Mouse (Mus musculus) hindbrain, postnatal 0 days (tissue): ENCODE results near the gene Gm6217. TPM values are rescaled to one million over a fixed set of nuclear protein-coding genes. Genes with fewer than 3 reads are reported as not detected.
"Not testable (repeated sequence)": the region's sequence is repeated elsewhere in the genome, so short reads cannot be mapped to it uniquely, and the experiment has no call there.

Experiments used
- ATAC-seq: fragments of 200-750 bp; cut with Nextera tagmentation; 2 replicates; pipeline ENCODE4 v1.8.0; 2017; ENCODE audit warnings: mild to moderate bottlenecking, moderate TSS enrichment, moderate library complexity
- DNase-seq: peaks from one replicate; pipeline ENCODE4 v3.0.0-alpha.2; 2015; ENCODE audit warnings: low spot score
- H3K27ac ChIP-seq: fragments of 300-500 bp; sonication (generic); 2 replicates; pipeline ENCODE4 v1.5.1; 2014; ENCODE audit warnings: mild to moderate bottlenecking
- H3K27me3 ChIP-seq: fragments of 300-500 bp; sonication (generic); 2 replicates; pipeline ENCODE4 v1.6.1; 2014; ENCODE audit warnings: low read length, mixed read lengths; ENCODE audit not compliant: insufficient read depth
- H3K36me3 ChIP-seq: fragments of 300-500 bp; sonication (generic); 2 replicates; pipeline ENCODE4 v1.6.1; 2014; ENCODE audit warnings: low read length, mixed read lengths; ENCODE audit not compliant: insufficient read depth
- H3K4me1 ChIP-seq: fragments of 300-500 bp; sonication (generic); 2 replicates; pipeline ENCODE4 v1.6.1; 2014; ENCODE audit warnings: antibody characterized with exemption, low read length, mixed read lengths; ENCODE audit not compliant: insufficient read depth
- H3K4me2 ChIP-seq: fragments of 300-500 bp; sonication (generic); 2 replicates; pipeline ENCODE4 v1.6.1; 2014; ENCODE audit warnings: low read depth, mild to moderate bottlenecking, low read length, moderate library complexity, mixed read lengths
- H3K4me3 ChIP-seq: fragments of 300-500 bp; sonication (generic); 2 replicates; pipeline ENCODE4 v1.5.1; 2014; ENCODE audit warnings: low read length
- H3K9ac ChIP-seq: fragments of 300-500 bp; sonication (generic); replicated peaks from 2 replicates; pipeline ENCODE4 v1.6.1; 2014; ENCODE audit warnings: mild to moderate bottlenecking, low read length, moderate library complexity, mixed read lengths
- H3K9me3 ChIP-seq: fragments of 300-500 bp; sonication (generic); 2 replicates; pipeline ENCODE4 v1.6.1; 2016; ENCODE audit warnings: low read length, mixed read lengths
- CTCF ChIP-seq: IDR thresholded peaks from 2 replicates; pipeline ENCODE4 v1.5.1; 2016; ENCODE audit warnings: antibody characterized with exemption, control low read depth, low read depth
- WGBS: fragments of 180-500 bp; shearing (Covaris S2); extraction: QIAGEN DNeasy Blood & Tissue Kit; methylation state at CpG from one replicate; pipeline ENCODE4 v1.1.7; 2014; 5-methylcytosine and 5-hydroxymethylcytosine counted together
- polyA plus RNA-seq: library from polyadenylated mRNA; unstranded; fragments of >200 nt; fragmentation: Nextera tagmentation; extraction: Ambion mirVana; gene quantifications from 2 replicates; pipeline ENCODE4 v1.2.1, GENCODE M21; 2015
- total RNA-seq: library from RNA; depleted of rRNA; stranded (reverse); fragments of >200 nt; gene quantifications from 2 replicates; pipeline ENCODE4 v1.2.3, GENCODE M21; 2014; rRNA removed

Gm6217 gene
- total RNA-seq = not detected in 2 replicates
- polyA plus RNA-seq = not detected in 2 replicates

GRCm38 (mm10) chr1:82931326-82931725, at the start of gene Gm6217:
TSS of gene Gm6217 (minus strand) at chr1:82931399.
- H3K36me3 ChIP-seq, DNase-seq, H3K27ac ChIP-seq, H3K9me3 ChIP-seq, H3K9ac ChIP-seq, ATAC-seq, H3K27me3 ChIP-seq, H3K4me2 ChIP-seq, H3K4me1 ChIP-seq, H3K4me3 ChIP-seq: not testable (repeated sequence)
- no CpG with 5 or more reads among the region's 6 CpGs for WGBS

GRCm38 (mm10) chr1:82977840-82978239, 46.6 kb upstream of the Gm6217 start:
- Histone ChIP-seq H3K4me2 (no peak overlapping the region), H3K9ac (no peak overlapping the region), H3K4me1 (no peaks in the 10 kb centered on the region), H3K27me3 (no peaks in the 10 kb centered on the region), H3K9me3 (no peaks in the 10 kb centered on the region), H3K4me3 (no peak overlapping the region), H3K36me3 (no peaks in the 10 kb centered on the region), H3K27ac (no peak overlapping the region)
- no peak for TF ChIP-seq CTCF
- ATAC-seq = no peak
- DNase-seq = no peak

- Histone ChIP-seq H3K9ac (no peak overlapping the region), H3K4me1 (no peaks in the 10 kb centered on the region; the same call in 1 of the 2 replicates), H3K27ac (no peak overlapping the region), H3K4me3 (no peak overlapping the region), H3K4me2 (no peak overlapping the region), H3K9me3 (no peaks in the 10 kb centered on the region), H3K36me3 (no peaks in the 10 kb centered on the region), H3K27me3 (no peaks in the 10 kb centered on the region)
- ATAC-seq = no peak
- 81% methylated on average over 5 of the region's 5 CpGs for WGBS
- DNase-seq = no peak
- no peak for TF ChIP-seq CTCF
These were observed 44.6 kb upstream of the Gm6217 start for GRCm38 (mm10) chr1:82975750-82976149.

- WGBS = 91% methylated on average over 9 of the region's 9 CpGs
- no peak for TF ChIP-seq CTCF
- H3K4me3 ChIP-seq = no peak overlapping the region
- no peak for ATAC-seq
- no peaks in the 10 kb centered on the region for H3K27me3 ChIP-seq
- no peak overlapping the region for H3K9ac ChIP-seq
- H3K4me1 ChIP-seq = no peaks in the 10 kb centered on the region; the same call in 1 of the 2 replicates
- H3K9me3 ChIP-seq = no peaks in the 10 kb centered on the region
- H3K4me2 ChIP-seq = no peak overlapping the region
- no peaks in the 10 kb centered on the region for H3K36me3 ChIP-seq
- no peak for DNase-seq
- H3K27ac ChIP-seq = no peak overlapping the region
These were observed 43.1 kb upstream of the Gm6217 start for GRCm38 (mm10) chr1:82974342-82974741.

GRCm38 (mm10) chr1:82973901-82974300, 42.7 kb upstream of the Gm6217 start:
- WGBS = 82% methylated on average over 6 of the region's 6 CpGs
- no peak for TF ChIP-seq CTCF

GRCm38 (mm10) chr1:82973244-82973643, 42.0 kb upstream of the Gm6217 start:
- ATAC-seq (no peak), DNase-seq (no peak)
- no peaks in the 10 kb centered on the region for H3K9me3 ChIP-seq
- no peaks in the 10 kb centered on the region for H3K36me3 ChIP-seq
- TF ChIP-seq CTCF = no peak
- H3K4me2 ChIP-seq = no peak overlapping the region
- no peak overlapping the region for H3K27ac ChIP-seq
- H3K4me1 ChIP-seq = no peaks in the 10 kb centered on the region; the same call in 1 of the 2 replicates
- WGBS = 85% methylated on average over 1 of the region's 1 CpGs
- no peak overlapping the region for H3K4me3 ChIP-seq
- H3K27me3 ChIP-seq = no peaks in the 10 kb centered on the region
- H3K9ac ChIP-seq = no peak overlapping the region

More at GRCm38 (mm10) chr1:82973901-82974300, 42.7 kb upstream of the Gm6217 start:
- no peak overlapping the region for H3K27ac ChIP-seq
- no peak overlapping the region for H3K9ac ChIP-seq
- no peak overlapping the region for H3K4me3 ChIP-seq
- no peaks in the 10 kb centered on the region for H3K9me3 ChIP-seq
- no peaks in the 10 kb centered on the region; the same call in 1 of the 2 replicates for H3K4me1 ChIP-seq
- no peaks in the 10 kb centered on the region for H3K27me3 ChIP-seq
- DNase-seq (no peak), ATAC-seq (no peak)
- H3K36me3 ChIP-seq = no peaks in the 10 kb centered on the region
- H3K4me2 ChIP-seq = no peak overlapping the region

- H3K4me2 ChIP-seq = no peak overlapping the region
- H3K9ac ChIP-seq = no peak overlapping the region
- H3K4me1 ChIP-seq = no peaks in the 10 kb centered on the region; the same call in 1 of the 2 replicates
- no peak overlapping the region for H3K27ac ChIP-seq
- 64% methylated on average over 4 of the region's 4 CpGs for WGBS
- DNase-seq (no peak), ATAC-seq (no peak)
- no peak overlapping the region for H3K4me3 ChIP-seq
- no peak for TF ChIP-seq CTCF
- H3K27me3 ChIP-seq = no peaks in the 10 kb centered on the region
- H3K36me3 ChIP-seq = no peaks in the 10 kb centered on the region
- no peaks in the 10 kb centered on the region for H3K9me3 ChIP-seq
These were observed 40.8 kb upstream of the Gm6217 start for GRCm38 (mm10) chr1:82972046-82972445.
